Mouse (Mus musculus): ENCODE measurements at regions not wholly inside any gene's neighbourhood (a gene's known extent, or its start where the extent isn't known, plus 50 kb on each side); places are given as distances from the start of the nearest gene placed in this dataset.

DNA sequence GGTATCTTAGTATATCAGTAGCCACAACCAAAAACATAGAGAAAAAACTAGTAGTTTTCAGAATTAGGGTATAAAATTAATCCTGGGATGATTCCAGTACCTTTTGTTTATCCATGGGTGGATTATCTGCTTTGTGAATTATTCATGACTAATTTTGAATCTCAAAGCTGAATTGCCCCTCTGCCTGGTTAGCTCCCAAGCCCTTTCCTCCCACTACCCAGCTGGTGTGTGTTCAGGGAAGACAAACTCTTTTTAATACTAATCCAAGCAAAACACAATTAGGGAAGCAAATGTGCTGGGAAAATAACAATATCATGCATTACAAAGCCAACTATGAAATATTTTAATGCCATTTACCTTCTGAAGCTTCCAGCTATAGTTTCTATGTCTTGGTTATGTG, 347.4 kb downstream of the Gm43517 start:
- CTCF ChIA-PET: no interaction called here

DNA sequence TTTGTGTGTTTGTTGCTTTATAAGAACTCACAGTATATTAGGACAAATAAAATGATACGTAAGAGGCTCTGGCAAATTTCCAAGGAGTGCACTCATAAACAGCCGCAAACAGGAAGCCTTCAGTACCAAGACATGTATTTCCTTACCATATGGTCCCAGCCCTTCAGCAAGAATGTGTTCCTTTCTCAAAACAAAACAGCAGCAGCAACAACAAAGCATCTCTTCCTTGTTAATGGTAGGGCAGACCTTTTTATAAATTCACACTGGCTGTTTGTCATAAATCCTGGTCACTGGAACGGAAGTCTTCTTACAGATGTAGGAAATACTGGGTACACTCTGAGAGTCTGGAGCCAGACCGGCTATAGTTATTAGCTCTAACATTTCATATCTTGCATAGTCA, 352.1 kb downstream of the Gm43517 start:
- CTCF ChIA-PET: no interaction called here

GRCm38 (mm10) chr12:49739960-49740740, 355.2 kb downstream of the Gm43517 start:
- CTCF ChIA-PET: no interaction called here

- CTCF ChIA-PET: no interaction called here
Measured at GRCm38 (mm10) chr12:49743402-49743801, 358.4 kb downstream of the Gm43517 start.

DNA sequence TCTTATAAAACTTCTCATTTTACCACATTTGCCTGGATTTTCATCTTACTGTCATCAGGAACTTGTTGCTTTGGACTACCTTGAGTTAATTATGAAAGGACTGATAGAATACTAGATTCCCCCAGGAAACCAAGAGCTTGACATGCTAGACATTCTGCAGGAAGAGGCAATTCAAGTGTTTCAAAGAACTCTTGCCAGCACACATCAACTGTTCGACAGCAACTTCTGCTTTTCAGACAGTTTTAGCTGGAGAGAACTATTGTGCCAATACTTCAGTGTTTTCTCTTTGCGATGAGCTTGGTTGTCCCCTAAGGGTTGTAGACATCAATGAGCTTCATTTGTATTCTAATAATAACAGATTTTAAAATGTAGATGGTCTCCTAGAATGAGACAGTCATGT, 362.1 kb downstream of the Gm43517 start:
- CTCF ChIA-PET: no interaction called here

- CTCF ChIA-PET: no interaction called here
Measured at GRCm38 (mm10) chr12:49758391-49758790, 373.4 kb downstream of the Gm43517 start.

- CTCF ChIA-PET: no interaction called here
Measured at GRCm38 (mm10) chr12:49764541-49764940, 379.6 kb downstream of the Gm43517 start.

GRCm38 (mm10) chr12:49808341-49808740, 423.4 kb downstream of the Gm43517 start:
- CTCF ChIA-PET: no interaction called here

DNA sequence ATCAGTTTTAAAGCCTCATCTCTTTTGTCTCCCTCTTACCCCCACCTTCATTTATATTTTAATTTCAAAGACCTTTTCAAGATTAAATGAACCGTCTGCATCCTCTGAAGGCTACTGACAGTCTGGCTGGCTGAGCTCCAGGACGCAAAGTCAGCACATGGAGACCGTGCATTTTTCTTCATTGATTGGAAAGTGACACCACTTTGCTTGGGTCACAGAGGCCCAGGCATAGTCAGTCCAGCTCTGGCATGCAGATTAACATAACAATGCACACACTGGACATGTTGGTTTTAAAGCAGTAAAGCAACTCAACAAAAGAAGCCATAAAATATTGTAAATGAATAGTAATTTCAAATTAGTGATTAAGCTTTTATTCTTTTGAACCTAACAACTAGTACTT, 429.7 kb downstream of the Gm43517 start:
- CTCF ChIA-PET: interaction anchor here (0.6 kb wide), 1 partner anchor 496 kb away, joined by 3 read pairs; no protein-coding TSS in a partner anchor

- CTCF ChIA-PET: no interaction called here
Measured at GRCm38 (mm10) chr12:49827769-49828168, 442.8 kb downstream of the Gm43517 start.

- CTCF ChIA-PET: no interaction called here
Measured at GRCm38 (mm10) chr12:49828553-49828952, 443.6 kb downstream of the Gm43517 start.

DNA sequence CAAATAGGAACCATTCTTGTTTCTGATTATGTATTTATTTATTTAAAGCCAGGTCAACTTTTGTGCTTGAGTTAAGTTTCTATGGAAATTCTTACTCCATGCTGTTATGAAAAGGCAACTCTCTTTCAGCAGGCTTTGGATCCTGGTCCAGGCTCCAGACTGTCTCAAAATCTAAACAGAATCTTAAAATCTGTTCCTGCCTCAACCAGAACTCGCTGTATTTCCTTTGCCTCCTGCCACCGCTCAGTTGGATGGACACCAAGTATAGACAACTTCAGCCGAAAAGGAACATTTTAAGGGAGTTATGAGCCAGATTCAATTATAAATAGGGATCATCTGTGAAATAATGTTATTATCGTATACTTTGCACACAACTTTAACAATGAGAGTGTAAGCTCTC, 445.7 kb downstream of the Gm43517 start:
- CTCF ChIA-PET: no interaction called here

DNA sequence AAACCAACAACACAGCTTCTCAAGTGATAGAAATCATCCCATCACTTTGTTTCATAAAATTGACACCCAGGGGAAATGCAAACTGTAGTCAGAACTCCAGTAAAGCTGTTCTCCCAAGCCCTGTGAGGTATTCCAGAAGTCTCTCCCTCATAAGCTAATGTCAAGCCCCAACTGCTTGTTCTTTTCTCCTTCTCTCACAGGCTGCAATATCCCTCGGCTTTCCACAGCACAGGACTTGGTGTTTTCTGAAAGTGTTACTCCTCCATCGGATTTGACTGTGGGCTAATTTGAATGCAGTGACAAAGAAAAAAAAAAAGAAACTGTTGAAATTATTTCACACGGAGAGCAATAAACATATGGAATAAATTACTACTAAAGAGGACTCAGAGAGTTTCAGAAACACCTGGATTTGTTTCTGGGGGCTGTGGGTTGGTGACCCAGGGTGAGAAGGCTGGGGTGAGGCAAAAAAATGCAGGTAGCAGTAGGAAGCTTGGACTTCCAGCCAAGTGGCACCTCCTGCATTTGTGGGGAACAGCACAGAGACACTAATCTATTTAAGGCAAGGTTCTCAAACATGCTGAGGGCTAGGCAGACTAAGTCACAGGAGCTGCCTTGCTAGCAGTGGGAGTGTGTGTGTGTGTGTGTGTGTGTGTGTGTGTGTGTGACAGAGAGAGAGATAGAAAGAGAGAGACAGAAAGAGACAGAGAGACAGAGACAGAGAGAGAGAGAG, 447.3 kb downstream of the Gm43517 start:
- CTCF ChIA-PET: no interaction called here

GRCm38 (mm10) chr12:49836282-49837070, 451.5 kb downstream of the Gm43517 start:
- CTCF ChIA-PET: no interaction called here

GRCm38 (mm10) chr12:49885507-49885906, 500.5 kb downstream of the Gm43517 start:
- CTCF ChIA-PET: no interaction called here

GRCm38 (mm10) chr12:49887246-49887645, 502.3 kb downstream of the Gm43517 start:
- CTCF ChIA-PET: no interaction called here

DNA sequence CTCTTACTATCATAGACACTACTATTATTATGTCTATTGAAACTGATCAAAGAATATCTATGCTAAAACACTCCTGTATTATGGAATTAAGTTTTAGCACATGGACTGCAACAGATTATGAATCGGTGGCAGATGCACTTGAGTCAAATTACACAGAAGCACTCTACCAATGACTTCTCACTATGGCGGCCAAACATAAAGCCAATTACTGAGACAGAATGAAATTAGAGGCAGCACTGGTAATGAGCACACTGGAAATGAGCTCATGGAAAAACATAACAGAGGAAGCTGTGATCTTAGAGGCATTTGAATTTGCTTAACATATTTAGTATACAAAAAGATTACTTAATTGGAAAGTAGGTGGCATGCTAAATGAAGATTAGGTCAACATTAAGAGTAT, 512.8 kb downstream of the Gm43517 start:
- CTCF ChIA-PET: no interaction called here

DNA sequence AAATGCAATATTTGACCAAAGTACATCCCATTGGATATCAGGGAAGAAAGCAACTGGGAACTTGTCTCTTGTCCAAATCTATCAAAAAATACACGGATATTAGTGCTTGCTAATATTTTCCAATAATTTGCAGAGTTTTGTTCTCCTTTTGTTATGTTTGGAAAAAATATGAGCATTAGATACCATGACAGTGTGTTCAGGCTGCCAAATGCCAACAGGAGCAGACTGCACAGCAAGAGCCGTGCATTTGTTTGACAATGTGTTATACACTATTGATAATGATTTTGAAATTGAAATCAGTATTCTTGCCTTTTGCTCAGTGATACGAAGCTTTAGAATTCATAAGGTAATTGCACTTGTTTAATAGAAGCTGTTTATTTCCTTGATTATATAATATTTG, 530.7 kb downstream of the Gm43517 start:
- CTCF ChIA-PET: no interaction called here

GRCm38 (mm10) chr12:49921608-49922007, 536.6 kb downstream of the Gm43517 start:
- CTCF ChIA-PET: interaction anchor here (0.6 kb wide), 1 partner anchor 9 kb away, joined by 5 read pairs; no protein-coding TSS in a partner anchor

DNA sequence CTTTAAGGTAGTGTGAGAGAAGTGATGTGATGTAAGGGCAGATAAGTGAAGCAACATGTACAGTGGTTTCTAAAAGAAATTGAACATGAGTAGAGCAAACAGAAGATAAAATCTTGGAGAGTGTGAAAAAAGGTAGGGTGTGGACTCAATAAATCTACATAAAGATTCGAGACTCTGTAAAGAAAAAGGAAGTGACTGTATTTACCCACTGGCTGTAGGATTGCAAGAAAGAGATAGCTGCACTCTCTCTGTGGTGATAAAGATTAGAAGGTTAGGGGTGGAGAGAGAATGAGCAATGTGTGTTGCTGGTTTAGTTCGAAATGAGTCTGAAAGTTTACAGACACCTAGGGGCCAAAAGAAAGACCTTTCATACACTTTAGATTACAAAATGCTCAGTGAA, 555.8 kb downstream of the Gm43517 start:
- CTCF ChIA-PET: no interaction called here

DNA sequence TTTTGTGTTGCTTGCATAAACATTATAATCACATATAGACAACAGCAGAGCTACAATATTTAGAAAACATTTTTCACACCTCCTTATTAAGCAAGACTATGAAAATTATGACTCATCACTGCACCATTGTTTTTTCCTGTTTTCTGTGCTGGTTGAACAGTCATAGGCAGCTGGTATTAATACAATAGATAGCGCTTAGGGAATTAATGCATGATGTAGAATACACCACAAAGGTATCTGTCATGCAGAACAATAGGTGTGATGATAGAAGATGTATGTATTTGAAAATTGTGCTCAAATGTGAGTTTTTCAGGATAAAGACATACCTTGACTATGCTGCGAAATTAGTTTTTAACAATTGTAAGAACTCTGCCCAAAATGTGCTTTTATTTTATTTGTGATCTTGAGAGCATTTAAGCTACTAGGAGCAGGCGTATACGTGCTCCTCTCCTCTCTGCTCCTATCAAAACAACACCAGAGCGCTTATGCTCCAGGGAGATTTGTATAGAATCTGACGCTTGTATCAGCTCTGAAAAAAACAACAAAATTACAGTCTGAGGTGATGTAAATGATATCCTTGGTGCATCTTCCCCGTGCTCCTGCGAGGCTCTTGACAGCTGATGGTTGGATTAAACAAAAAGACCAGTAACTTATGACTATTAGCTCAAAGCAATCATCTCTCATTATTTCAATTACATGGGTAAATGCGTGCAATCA, 560.1 kb downstream of the Gm43517 start:
- CTCF ChIA-PET: no interaction called here

- CTCF ChIA-PET: no interaction called here
Measured at GRCm38 (mm10) chr12:49945628-49946220, 560.8 kb downstream of the Gm43517 start.
